Mouse (Mus musculus): ENCODE measurements around the gene Rbpjl. TPM values are rescaled to one million over a fixed set of nuclear protein-coding genes. Genes with fewer than 3 reads are reported as not detected.

Gene Rbpjl
- polyA plus RNA-seq, 1 experiment from 2014 or later, result not detected

DNA sequence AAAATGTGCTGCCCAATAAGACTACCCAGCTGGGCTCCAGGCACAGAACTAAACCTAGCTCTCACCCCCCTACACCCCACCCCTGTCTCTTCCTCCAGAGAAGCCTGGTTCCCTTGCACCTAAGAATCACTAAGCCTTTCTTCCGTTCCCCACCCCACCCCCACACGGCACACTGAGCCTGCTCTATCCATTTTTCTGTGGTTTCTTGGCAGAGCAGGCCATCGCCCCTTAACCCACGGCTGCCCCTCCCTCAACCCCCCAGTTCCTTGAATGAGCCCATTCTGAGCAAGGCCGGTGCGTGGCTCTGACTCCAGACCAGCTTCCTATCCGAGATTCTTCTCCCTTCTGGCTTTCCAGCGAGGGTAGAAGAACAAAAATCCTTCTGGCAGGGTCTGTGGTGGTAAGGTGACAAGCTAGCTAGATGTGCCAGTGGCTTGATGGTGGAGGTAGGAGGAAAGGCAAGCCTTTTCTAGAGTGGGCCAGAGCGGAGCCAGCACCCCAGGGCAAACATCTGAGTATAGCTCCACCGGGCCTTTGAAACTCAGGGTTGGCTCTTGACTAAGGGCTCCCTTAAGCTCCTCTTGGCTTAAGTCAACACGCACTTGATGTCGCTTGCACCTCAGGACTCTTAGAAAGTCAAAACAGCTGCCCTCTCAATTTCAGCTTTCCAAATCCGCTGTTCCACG, 598 bp downstream of the Rbpjl start:
- 9% methylated on average over 14 of the region's 14 CpGs for WGBS

DNA sequence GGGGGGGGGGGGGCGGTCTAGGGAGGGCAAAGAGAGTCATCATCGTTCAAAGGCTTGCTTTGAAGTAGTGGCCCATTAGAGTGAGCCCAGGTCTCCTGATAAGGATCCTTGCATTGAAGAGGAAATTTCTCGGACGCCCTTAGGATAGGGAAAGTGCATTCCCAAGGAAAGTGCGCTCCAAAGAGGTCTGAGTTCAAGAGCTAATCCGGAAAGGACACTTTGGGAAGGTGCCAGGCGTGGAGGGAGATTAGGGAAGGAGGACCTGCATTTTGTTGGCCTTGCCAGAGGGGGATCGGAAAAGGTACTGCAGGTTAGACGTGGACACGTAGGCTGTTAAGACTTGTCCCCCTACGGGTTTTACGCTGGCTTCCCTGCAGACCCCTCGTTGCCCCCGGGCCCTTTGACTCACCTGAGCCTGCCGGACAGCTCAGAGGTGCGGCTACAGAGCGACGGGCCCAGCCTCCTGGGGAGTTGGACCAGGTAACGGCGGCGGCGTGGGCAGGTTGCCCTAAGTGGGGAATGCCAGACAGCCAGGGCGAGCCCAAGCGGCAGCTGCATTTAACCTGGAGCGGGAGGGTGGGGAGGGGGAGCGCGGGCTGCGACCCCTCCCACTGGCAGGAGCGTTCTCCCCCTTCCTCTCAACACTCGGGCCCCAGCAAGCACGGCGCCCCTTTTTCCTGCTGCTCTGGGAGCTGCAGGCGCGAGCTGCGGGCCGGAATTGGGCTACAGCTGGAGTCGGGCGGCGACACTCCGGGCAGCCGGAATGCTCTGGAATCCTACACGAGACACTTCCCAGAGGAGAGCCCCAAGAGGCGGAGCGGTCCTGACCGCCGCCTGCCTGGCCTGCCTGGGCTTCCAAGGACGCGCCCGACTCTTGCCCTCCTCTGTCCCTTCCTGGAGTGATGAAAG, 1.4 kb downstream of the Rbpjl start:
- no peak for ATAC-seq (replicated peaks)
- H3K27ac ChIP-seq, result no peak overlapping the region
- no peaks in the 10 kb centered on the region for H3K9me3 ChIP-seq
- peak overlapping the region; percentile 28 for H3K4me3 ChIP-seq
- WGBS, result 1% methylated on average over 46 of the region's 49 CpGs
- H3K4me1 ChIP-seq, result peaks cover 19% of the 10 kb centered on the region; the same call in 1 of the 2 replicates
- peaks cover 97% of the 10 kb centered on the region for H3K27me3 ChIP-seq (replicated peaks)
- peak overlapping the region; percentile 24; the same call in 1 of the 2 replicates for H3K9ac ChIP-seq
- H3K4me2 ChIP-seq, result peak overlapping the region; percentile 51
- H3K36me3 ChIP-seq (replicated peaks), result no peaks in the 10 kb centered on the region

More for the DNA sequence above, 598 bp downstream of the Rbpjl start:
- Histone ChIP-seq H3K27ac (no peak overlapping the region), H3K9me3 (no peaks in the 10 kb centered on the region), H3K9ac (no peak overlapping the region), H3K4me2 (no peak overlapping the region), H3K4me3 (no peak overlapping the region), H3K36me3 (replicated peaks) (no peaks in the 10 kb centered on the region), H3K27me3 (replicated peaks) (peaks cover 97% of the 10 kb centered on the region), H3K4me1 (peaks cover 19% of the 10 kb centered on the region; the same call in 1 of the 2 replicates)
- ATAC-seq (replicated peaks), result no peak

DNA sequence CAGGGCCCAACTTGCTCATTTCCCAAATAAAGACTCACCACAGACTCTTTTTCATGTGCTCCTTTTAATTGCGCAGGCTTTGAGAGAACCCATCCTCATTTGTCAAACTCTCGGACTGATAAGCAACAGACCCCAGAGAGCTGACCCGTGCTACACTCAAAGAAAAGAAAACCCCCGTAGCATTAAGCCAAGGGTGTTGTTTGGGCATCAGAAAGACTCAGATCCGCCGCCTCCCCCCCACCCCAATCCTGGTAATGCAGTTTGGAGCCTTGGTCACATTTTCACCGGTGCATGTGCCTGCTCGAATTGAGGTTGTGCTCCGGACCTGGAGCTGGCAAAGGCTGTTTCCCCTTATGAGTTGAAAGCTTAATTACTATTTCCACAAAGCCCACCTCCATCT, 2.1 kb downstream of the Rbpjl start, which contains the start of gene Matn4:
Gene Matn4, minus strand, starts transcription at position 101 of the 400 bp plus-strand sequence.
- Histone ChIP-seq H3K4me3 (peak within 1 kb of the TSS; percentile 28), H3K4me2 (peak within 1 kb of the TSS; percentile 51), H3K9ac (peak within 1 kb of the TSS; percentile 24; the same call in 1 of the 2 replicates), H3K4me1 (peaks cover 19% of the 10 kb centered on the region; the same call in 1 of the 2 replicates), H3K9me3 (no peaks in the 10 kb centered on the region), H3K36me3 (replicated peaks) (no peaks in the 10 kb centered on the region), H3K27ac (no peak within 1 kb of the TSS), H3K27me3 (replicated peaks) (peaks cover 97% of the 10 kb centered on the region)
- no peak for ATAC-seq (replicated peaks)
- 8% methylated on average over 9 of the region's 9 CpGs for WGBS

DNA sequence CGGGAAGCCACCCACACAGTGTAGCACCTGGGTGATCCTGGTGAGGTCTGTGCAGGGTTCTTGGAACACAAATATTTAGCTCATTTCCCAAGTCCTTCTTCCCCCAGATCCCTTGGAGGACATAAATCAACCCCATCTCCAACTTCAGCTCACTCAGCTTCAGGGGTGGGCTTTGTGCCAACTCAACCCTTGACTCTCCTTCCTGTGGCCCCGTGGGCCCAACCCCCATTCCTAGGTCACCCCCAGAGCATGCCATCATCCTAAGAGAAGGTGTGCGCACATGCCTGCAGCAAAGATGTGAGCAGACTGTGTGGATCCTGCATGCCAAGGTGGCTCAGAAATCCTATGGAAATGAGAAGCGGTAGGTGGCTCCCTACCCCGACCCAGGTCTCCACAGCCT, 2.6 kb downstream of the Rbpjl start:
- no peaks in the 10 kb centered on the region for H3K9me3 ChIP-seq
- no peak overlapping the region for H3K9ac ChIP-seq
- H3K4me1 ChIP-seq, result peaks cover 16% of the 10 kb centered on the region; the same call in 1 of the 2 replicates
- WGBS, result 43% methylated on average over 5 of the region's 5 CpGs
- no peak overlapping the region for H3K4me3 ChIP-seq
- no peaks in the 10 kb centered on the region for H3K36me3 ChIP-seq (replicated peaks)
- H3K27me3 ChIP-seq (replicated peaks), result peaks cover 97% of the 10 kb centered on the region
- no peak overlapping the region for H3K4me2 ChIP-seq
- no peak for ATAC-seq (replicated peaks)
- H3K27ac ChIP-seq, result no peak overlapping the region

DNA sequence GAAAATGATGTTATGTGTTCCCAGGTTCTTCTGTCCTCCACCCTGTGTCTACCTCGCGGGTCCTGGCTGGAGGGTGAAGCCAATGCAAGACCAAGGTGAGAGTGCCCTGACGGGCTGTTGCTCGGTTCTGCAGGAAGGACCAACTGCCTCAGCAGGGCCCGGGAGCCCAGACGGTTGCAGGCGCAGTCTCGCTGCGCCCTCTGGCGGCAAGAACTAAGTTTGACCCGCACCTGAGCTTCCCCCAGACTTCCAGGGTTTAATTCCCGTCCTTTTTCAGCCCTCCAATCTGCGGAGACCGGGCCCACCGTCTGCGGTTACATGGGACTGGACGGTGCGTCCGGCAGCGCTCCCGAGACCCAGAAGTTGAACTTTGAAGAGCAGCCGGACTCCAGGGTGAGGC, 4.8 kb downstream of the Rbpjl start:
- peaks cover 77% of the 10 kb centered on the region for H3K27me3 ChIP-seq (replicated peaks)
- H3K27ac ChIP-seq, result no peak overlapping the region
- H3K9me3 ChIP-seq, result no peaks in the 10 kb centered on the region
- H3K36me3 ChIP-seq (replicated peaks), result no peaks in the 10 kb centered on the region
- H3K4me3 ChIP-seq, result no peak overlapping the region
- H3K4me1 ChIP-seq, result peaks cover 12% of the 10 kb centered on the region; the same call in 1 of the 2 replicates
- H3K4me2 ChIP-seq, result no peak overlapping the region
- WGBS, result 3% methylated on average over 22 of the region's 22 CpGs
- ATAC-seq (replicated peaks), result no peak
- H3K9ac ChIP-seq, result no peak overlapping the region

DNA sequence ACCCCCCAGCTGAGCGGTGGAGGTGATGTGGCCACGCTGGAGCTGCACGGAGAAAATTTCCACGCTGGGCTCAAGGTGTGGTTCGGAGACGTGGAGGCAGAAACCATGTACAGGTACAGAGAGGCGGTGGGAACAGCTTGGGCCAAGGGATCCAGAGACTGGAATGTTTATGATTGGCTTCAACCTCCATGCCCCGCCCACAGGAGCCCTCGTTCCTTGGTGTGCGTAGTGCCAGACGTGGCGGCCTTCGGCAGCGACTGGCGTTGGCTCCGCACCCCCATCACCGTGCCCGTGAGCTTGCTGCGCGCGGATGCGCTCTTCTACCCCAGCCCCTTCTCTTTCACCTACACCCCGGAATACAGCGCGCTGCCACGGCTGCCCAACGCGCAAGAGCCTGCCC, 11.2 kb downstream of the Rbpjl start:
- WGBS, result 24% methylated on average over 28 of the region's 28 CpGs
- Histone ChIP-seq H3K9ac (no peak overlapping the region), H3K4me3 (peak overlapping the region; percentile 6), H3K36me3 (replicated peaks) (no peaks in the 10 kb centered on the region), H3K4me2 (peak overlapping the region; percentile 43), H3K9me3 (no peaks in the 10 kb centered on the region), H3K27ac (no peak overlapping the region), H3K27me3 (replicated peaks) (peaks cover 17% of the 10 kb centered on the region), H3K4me1 (no peaks in the 10 kb centered on the region)
- ATAC-seq (replicated peaks), result no peak

DNA sequence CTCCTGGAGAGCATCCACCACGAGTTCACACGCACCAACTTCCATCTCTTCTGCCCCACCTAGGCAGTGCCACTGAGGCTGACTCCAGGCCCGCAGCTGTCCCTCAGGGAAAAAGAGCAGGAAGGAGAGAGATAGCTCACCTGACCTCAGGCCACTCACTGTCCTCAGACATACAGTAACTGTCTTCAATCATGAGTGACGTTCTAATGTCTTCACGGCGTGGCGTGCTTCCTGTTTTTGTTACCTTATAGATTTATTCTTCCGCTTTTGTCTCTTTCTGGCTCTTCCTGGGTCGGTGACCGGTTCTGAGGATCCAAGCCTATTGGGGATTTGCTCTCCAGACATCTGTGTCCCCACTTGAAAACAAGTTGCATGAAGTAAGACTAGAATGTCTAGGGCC, 11.6 kb downstream of the Rbpjl start:
- Histone ChIP-seq H3K9ac (no peak overlapping the region), H3K4me2 (peak overlapping the region; percentile 43)

DNA sequence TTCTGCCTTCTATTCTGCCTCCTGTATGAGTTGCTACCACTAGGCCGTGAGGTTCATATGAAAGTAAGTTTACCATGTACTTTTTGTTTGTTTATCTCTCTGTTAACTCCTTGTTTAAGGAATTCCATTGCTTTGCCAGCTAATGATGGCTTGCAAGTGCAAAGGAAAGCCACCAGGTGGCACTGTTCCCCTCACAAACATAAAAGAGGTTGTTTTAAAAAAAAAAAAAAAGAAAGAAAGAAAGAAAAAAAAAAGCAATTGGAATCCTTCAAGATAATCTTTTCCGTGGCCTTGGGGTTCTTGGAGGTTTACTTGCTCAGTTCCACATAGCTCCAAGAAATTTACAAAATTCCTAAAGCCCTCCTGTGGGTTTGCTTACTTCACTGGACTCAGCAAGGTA, 14.3 kb downstream of the Rbpjl start:
- H3K9ac ChIP-seq, result no peak overlapping the region
- no peaks in the 10 kb centered on the region for H3K9me3 ChIP-seq
- 3% methylated on average over 2 of the region's 2 CpGs for WGBS
- no peak overlapping the region for H3K27ac ChIP-seq
- H3K36me3 ChIP-seq (replicated peaks), result no peaks in the 10 kb centered on the region
- no peaks in the 10 kb centered on the region for H3K4me1 ChIP-seq
- peaks cover 3% of the 10 kb centered on the region; the same call in 1 of the 2 replicates for H3K27me3 ChIP-seq (replicated peaks)
- ATAC-seq (replicated peaks), result no peak
- H3K4me3 ChIP-seq, result no peak overlapping the region
- H3K4me2 ChIP-seq, result no peak overlapping the region

More for the DNA sequence above, 11.6 kb downstream of the Rbpjl start:
- Histone ChIP-seq H3K4me3 (peak overlapping the region; percentile 6; the same call in 1 of the 2 replicates), H3K27ac (no peak overlapping the region), H3K36me3 (replicated peaks) (no peaks in the 10 kb centered on the region), H3K9me3 (no peaks in the 10 kb centered on the region), H3K27me3 (replicated peaks) (peaks cover 13% of the 10 kb centered on the region), H3K4me1 (no peaks in the 10 kb centered on the region)
- 73% methylated on average over 10 of the region's 10 CpGs for WGBS
- ATAC-seq (replicated peaks), result no peak

DNA sequence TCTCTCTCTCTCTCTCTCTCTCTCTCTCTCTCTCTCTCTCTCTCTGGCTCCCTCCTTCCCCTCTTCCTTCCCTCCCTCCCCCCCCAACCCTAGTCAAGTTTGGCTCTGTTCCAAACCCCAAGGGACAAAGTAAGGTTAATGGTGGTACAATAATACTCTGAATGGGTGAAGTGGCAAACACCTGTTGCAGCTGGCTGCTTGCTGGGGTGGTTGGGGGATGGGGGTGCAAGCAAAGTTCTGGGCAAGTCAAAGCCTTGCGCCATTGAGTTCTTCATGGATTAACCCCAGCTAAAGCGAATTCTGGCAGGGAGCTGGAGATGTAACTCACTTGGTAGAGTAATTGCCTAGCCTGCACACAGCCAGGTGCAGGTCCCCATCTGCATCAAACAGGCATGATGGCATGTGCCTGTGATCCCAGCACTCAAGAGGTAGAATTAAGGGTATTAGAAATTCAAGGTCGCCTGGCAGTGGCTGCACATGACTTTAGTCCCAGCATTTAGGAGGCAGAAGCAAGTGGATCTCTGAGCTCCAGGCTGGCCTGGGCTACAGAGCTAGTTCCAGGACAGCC, 15.5 kb downstream of the Rbpjl start:
- no peak for ATAC-seq (replicated peaks)
- Histone ChIP-seq H3K27me3 (replicated peaks) (peaks cover 3% of the 10 kb centered on the region; the same call in 1 of the 2 replicates), H3K4me2 (no peak overlapping the region), H3K36me3 (replicated peaks) (no peaks in the 10 kb centered on the region), H3K9ac (no peak overlapping the region), H3K4me3 (no peak overlapping the region), H3K4me1 (no peaks in the 10 kb centered on the region), H3K27ac (no peak overlapping the region), H3K9me3 (no peaks in the 10 kb centered on the region)
- whole genome bisulfite sequencing, result 29% methylated on average over 3 of the region's 3 CpGs

DNA sequence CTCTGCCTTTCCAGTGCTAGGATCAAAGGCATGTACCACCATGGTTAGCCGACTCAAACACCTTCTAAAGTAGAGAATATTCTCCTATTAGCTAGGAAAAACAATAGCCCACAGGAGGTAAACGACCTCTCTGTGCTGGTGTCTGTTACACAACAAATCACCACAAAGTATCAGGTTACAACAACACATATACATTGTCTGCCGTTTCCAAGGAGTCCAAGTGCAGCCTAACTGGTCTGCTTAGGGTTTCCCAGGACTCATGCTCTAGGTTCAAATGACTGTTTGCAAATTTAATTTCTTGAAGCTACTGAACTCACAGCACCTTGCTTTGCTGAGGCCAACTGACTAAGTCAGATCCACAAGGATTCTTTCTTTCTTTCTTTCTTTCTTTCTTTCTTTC, 16.5 kb downstream of the Rbpjl start:
- Histone ChIP-seq H3K9me3 (no peaks in the 10 kb centered on the region), H3K36me3 (replicated peaks) (no peaks in the 10 kb centered on the region), H3K4me3 (no peak overlapping the region), H3K4me1 (no peaks in the 10 kb centered on the region), H3K4me2 (no peak overlapping the region), H3K27ac (no peak overlapping the region), H3K9ac (no peak overlapping the region), H3K27me3 (replicated peaks) (no peaks in the 10 kb centered on the region; the same call in 1 of the 2 replicates)
- no peak for ATAC-seq (replicated peaks)
- 6% methylated on average over 3 of the region's 3 CpGs for WGBS

DNA sequence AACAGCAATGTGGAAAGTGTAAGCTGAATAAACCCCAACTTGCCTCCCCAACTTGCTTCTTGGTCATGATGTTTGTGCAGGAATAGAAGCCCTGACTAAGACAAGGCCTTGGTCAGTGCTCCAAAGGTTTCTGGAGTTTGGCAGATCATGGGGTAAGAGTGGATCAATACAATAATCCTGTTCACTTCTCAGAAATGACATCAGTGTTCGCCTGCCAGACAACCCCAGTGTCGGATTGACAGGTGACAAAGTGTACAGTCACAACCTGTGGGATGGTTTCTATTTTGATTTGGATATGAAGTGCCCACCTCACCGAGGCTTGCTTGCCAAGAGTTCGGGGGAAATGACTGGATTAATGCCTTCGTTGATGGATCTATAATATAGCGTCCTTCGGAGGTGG, 18.4 kb downstream of the Rbpjl start:
- WGBS, result 91% methylated on average over 7 of the region's 7 CpGs
- Histone ChIP-seq H3K36me3 (replicated peaks) (no peaks in the 10 kb centered on the region), H3K27ac (no peak overlapping the region), H3K9ac (no peak overlapping the region), H3K27me3 (replicated peaks) (no peaks in the 10 kb centered on the region), H3K4me3 (no peak overlapping the region), H3K4me1 (no peaks in the 10 kb centered on the region), H3K9me3 (no peaks in the 10 kb centered on the region), H3K4me2 (no peak overlapping the region)
- ATAC-seq (replicated peaks), result no peak

DNA sequence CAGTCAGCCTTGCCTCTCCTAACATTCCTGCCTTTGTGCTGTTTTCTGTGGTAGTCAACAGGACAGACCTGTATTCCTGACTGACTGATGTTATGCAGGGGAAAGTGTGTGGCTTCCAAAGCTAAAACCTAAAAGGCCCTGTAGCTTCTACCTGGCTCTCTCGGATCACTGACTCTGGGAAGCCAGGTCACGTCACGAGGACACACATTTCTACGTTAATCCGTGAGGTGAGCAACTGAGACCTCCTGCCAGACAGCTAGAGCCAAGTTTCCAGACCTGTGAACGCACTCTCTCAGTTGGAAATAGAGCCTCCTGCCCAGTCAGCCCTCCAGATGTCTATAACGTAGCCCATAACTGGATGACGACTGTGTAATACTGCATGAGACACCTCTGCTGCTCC, 19.0 kb downstream of the Rbpjl start:
- Histone ChIP-seq H3K4me1 (no peaks in the 10 kb centered on the region), H3K27me3 (replicated peaks) (no peaks in the 10 kb centered on the region), H3K4me3 (no peak overlapping the region), H3K36me3 (replicated peaks) (no peaks in the 10 kb centered on the region), H3K9ac (no peak overlapping the region), H3K9me3 (no peaks in the 10 kb centered on the region), H3K27ac (no peak overlapping the region), H3K4me2 (no peak overlapping the region)
- ATAC-seq (replicated peaks), result no peak
- WGBS, result 89% methylated on average over 8 of the region's 8 CpGs

Data from midbrain, embryonic 15.5 days (tissue).